Mouse (Mus musculus) C3H10T1/2 (cell line): ENCODE data around the gene Nmnat1. TPM values are rescaled to one million over a fixed set of nuclear protein-coding genes. Genes with fewer than 3 reads are reported as not detected.

Experiments used
- polyA plus RNA-seq, 2 experiments: library from polyadenylated mRNA; unstranded; fragments of >200 nt; fragmentation: generic; extraction: Trizol; gene quantifications; one replicate each; pipeline ENCODE4 v1.2.1; 2012; ENCODE audit warnings: missing spikeins in 2 of 2

Gene Nmnat1
- 1 to 10 TPM; 3.3 to 7.5 TPM for polyA plus RNA-seq

GRCm38 (mm10) chr4:149485053-149485824 is at the start of gene Nmnat1, which contains the start of gene Lzic:
Gene Nmnat1, minus strand, starts transcription at chr4:149485202.
Gene Lzic, plus strand, starts transcription at chr4:149485229.

GRCm38 (mm10) chr4:149517868-149518340 is 32.9 kb upstream of the Nmnat1 start, which contains the start of gene Ctnnbip1:
Gene Ctnnbip1, plus strand, starts transcription at chr4:149518236.

GRCm38 (mm10) chr4:149477078-149477477 is 7.9 kb downstream of the Nmnat1 start, which contains the start of gene Tmem274:
Gene Tmem274, plus strand, starts transcription at chr4:149477378.

GRCm38 (mm10) chr4:149454879-149455278 is 30.1 kb downstream of the Nmnat1 start, which contains the start of gene Rbp7:
Gene Rbp7, minus strand, starts transcription at chr4:149454978.

GRCm38 (mm10) chr4:149426325-149427199 is 58.4 kb downstream of the Nmnat1 start, which contains the start of gene Ube4b:
Gene Ube4b, minus strand, starts transcription at chr4:149426749.

Other genes starting within 250 kb of the Nmnat1 start
- 1 to 10 TPM in 1 of 2 experiments, under 1 TPM in 1; 0.55 to 7.6 TPM for gene Kif1b, start 177.5 kb downstream of the Nmnat1 start, polyA plus RNA-seq
- 10 to 100 TPM; 14.9 to 60.1 TPM for gene Ube4b, start 58.5 kb downstream of the Nmnat1 start, polyA plus RNA-seq
- gene Rbp7, start 30.2 kb downstream of the Nmnat1 start, polyA plus RNA-seq = under 1 TPM; 0.08 to 0.17 TPM
- gene Tmem274, start 7.8 kb downstream of the Nmnat1 start, polyA plus RNA-seq = not detected
- 10 to 100 TPM in 1 of 2 experiments, 1 to 10 TPM in 1; 5.0 to 20.1 TPM for gene Lzic, start within 50 bp of the Nmnat1 start, polyA plus RNA-seq
- gene Ctnnbip1, start 33.0 kb upstream of the Nmnat1 start, polyA plus RNA-seq = 10 to 100 TPM; 40.5 to 50.0 TPM
- 100 to 1,000 TPM in 1 of 2 experiments, 10 to 100 TPM in 1; 33.5 to 169 TPM for gene Clstn1, start 101.3 kb upstream of the Nmnat1 start, polyA plus RNA-seq
- 1 to 10 TPM; 2.9 TPM for gene Pik3cd, start 217.4 kb upstream of the Nmnat1 start, polyA plus RNA-seq